Comparison of ENCODE assay signal across 18 mouse cellular contexts in genomic region chr3:154551035-154551411, GRCm38 (mm10). TPM values are rescaled to one million over a fixed set of nuclear protein-coding genes. Genes with fewer than 3 reads are reported as not detected.
DNase-seq lines count a peak whose midpoint lies in the region; ATAC-seq lines count a peak whose summit lies in the region.
"Had no signal": no experiment of that assay in that cellular context is flagged by ENCODE, and none has a peak within 500 bp of the region (broad histone marks: within the 10 kb centered on the region; RNA-seq: fewer than 3 reads in every experiment).

No protein-coding gene starts in this region.

- ATAC-seq in forebrain, embryonic 11.5 days (replicated peaks; ENCODE audit: low FRiP score): peak; percentile 65
- ATAC-seq in neural tube, embryonic 13.5 days (ENCODE audit: low read depth): peak; percentile 68; the same call in 1 of the 2 replicates
- ATAC-seq in hindbrain, embryonic 13.5 days (ENCODE audit: low FRiP score): peak; percentile 64
- ATAC-seq in midbrain, embryonic 15.5 days (replicated peaks): peak; percentile 73

- H3K4me2 ChIP-seq in forebrain, embryonic 11.5 days (ENCODE audit: low read depth, low read length, severe bottlenecking): no peak overlapping the region
- no peak overlapping the region for H3K4me2 ChIP-seq in neural tube, embryonic 13.5 days
- H3K4me2 ChIP-seq in hindbrain, embryonic 13.5 days: no peak overlapping the region
- no peak overlapping the region for H3K4me2 ChIP-seq in midbrain, embryonic 15.5 days
- H3K4me2 ChIP-seq: liver, embryonic 15.5 days had no signal

- H3K4me3 ChIP-seq in forebrain, embryonic 11.5 days (ENCODE audit: low read depth, low read length): no peak overlapping the region
- H3K4me3 ChIP-seq in forebrain, embryonic 10.5 days: no peak overlapping the region
- no peak overlapping the region for H3K4me3 ChIP-seq in neural tube, embryonic 13.5 days
- H3K4me3 ChIP-seq in hindbrain, embryonic 13.5 days: no peak overlapping the region
- no peak overlapping the region for H3K4me3 ChIP-seq in midbrain, embryonic 15.5 days
- H3K4me3 ChIP-seq: liver, embryonic 15.5 days had no signal

- peaks cover 10% of the 10 kb centered on the region; the same call in 1 of the 2 replicates for H3K4me1 ChIP-seq in forebrain, embryonic 11.5 days (replicated peaks; ENCODE audit: control insufficient read depth, insufficient read depth, low read length)
- H3K4me1 ChIP-seq in forebrain, embryonic 10.5 days: peaks cover 51% of the 10 kb centered on the region
- H3K4me1 ChIP-seq in neural tube, embryonic 13.5 days (replicated peaks): peaks cover 31% of the 10 kb centered on the region
- H3K4me1 ChIP-seq in hindbrain, embryonic 13.5 days (replicated peaks): peaks cover 32% of the 10 kb centered on the region
- peaks cover 28% of the 10 kb centered on the region for H3K4me1 ChIP-seq in midbrain, embryonic 15.5 days
- H3K4me1 ChIP-seq: liver, embryonic 15.5 days had no signal

- no peaks in the 10 kb centered on the region for H3K9me3 ChIP-seq in forebrain, embryonic 11.5 days (ENCODE audit: control insufficient read depth, low read length)
- no peaks in the 10 kb centered on the region for H3K9me3 ChIP-seq in forebrain, embryonic 10.5 days
- H3K9me3 ChIP-seq in neural tube, embryonic 13.5 days: no peaks in the 10 kb centered on the region
- no peaks in the 10 kb centered on the region for H3K9me3 ChIP-seq in hindbrain, embryonic 13.5 days
- no peaks in the 10 kb centered on the region for H3K9me3 ChIP-seq in midbrain, embryonic 15.5 days
- H3K9me3 ChIP-seq: liver, embryonic 15.5 days had no signal

- peaks cover 3% of the 10 kb centered on the region; the same call in 1 of the 2 replicates for H3K27me3 ChIP-seq in forebrain, embryonic 11.5 days (ENCODE audit: control insufficient read depth, insufficient read depth, low read length)
- peaks cover 43% of the 10 kb centered on the region for H3K27me3 ChIP-seq in forebrain, embryonic 10.5 days (ENCODE audit: poor library complexity, severe bottlenecking)
- peaks cover 21% of the 10 kb centered on the region for H3K27me3 ChIP-seq in neural tube, embryonic 13.5 days
- H3K27me3 ChIP-seq in hindbrain, embryonic 13.5 days: peaks cover 26% of the 10 kb centered on the region
- peaks cover 16% of the 10 kb centered on the region for H3K27me3 ChIP-seq in midbrain, embryonic 15.5 days (replicated peaks)
- H3K27me3 ChIP-seq: CH12.LX had no signal

- no peaks in the 10 kb centered on the region for H3K36me3 ChIP-seq in forebrain, embryonic 11.5 days (ENCODE audit: control insufficient read depth, insufficient read depth, low read length)
- no peaks in the 10 kb centered on the region for H3K36me3 ChIP-seq in forebrain, embryonic 10.5 days (replicated peaks)
- H3K36me3 ChIP-seq in neural tube, embryonic 13.5 days: no peaks in the 10 kb centered on the region
- H3K36me3 ChIP-seq in hindbrain, embryonic 13.5 days: no peaks in the 10 kb centered on the region
- H3K36me3 ChIP-seq in midbrain, embryonic 15.5 days (replicated peaks): no peaks in the 10 kb centered on the region
- H3K36me3 ChIP-seq: liver, embryonic 15.5 days had no signal

- 23% methylated on average over 5 of the region's 5 CpGs for WGBS in forebrain, embryonic 11.5 days
- WGBS in forebrain, embryonic 10.5 days: 32% methylated on average over 5 of the region's 5 CpGs
- WGBS in neural tube, embryonic 13.5 days: 38% methylated on average over 5 of the region's 5 CpGs
- 27% methylated on average over 5 of the region's 5 CpGs for WGBS in hindbrain, embryonic 13.5 days
- WGBS in midbrain, embryonic 15.5 days: 15% methylated on average over 5 of the region's 5 CpGs

- H3K9ac ChIP-seq in forebrain, embryonic 11.5 days (ENCODE audit: low read length): no peak overlapping the region
- H3K9ac ChIP-seq in neural tube, embryonic 13.5 days: no peak overlapping the region
- H3K9ac ChIP-seq in hindbrain, embryonic 13.5 days: no peak overlapping the region
- no peak overlapping the region for H3K9ac ChIP-seq in midbrain, embryonic 15.5 days
- H3K9ac ChIP-seq: liver, embryonic 15.5 days had no signal

- H3K27ac ChIP-seq in forebrain, embryonic 11.5 days (ENCODE audit: low read depth, low read length): no peak overlapping the region
- H3K27ac ChIP-seq in forebrain, embryonic 10.5 days: no peak overlapping the region
- no peak overlapping the region for H3K27ac ChIP-seq in neural tube, embryonic 13.5 days (replicated peaks)
- H3K27ac ChIP-seq in hindbrain, embryonic 13.5 days: peak overlapping the region; percentile 20; the same call in 1 of the 2 replicates
- H3K27ac ChIP-seq in midbrain, embryonic 15.5 days: no peak overlapping the region
- H3K27ac ChIP-seq: liver, embryonic 15.5 days; stomach, postnatal 0 days had no signal

- peak; percentile 55 for DNase-seq in forebrain, embryonic 11.5 days (ENCODE audit: low spot score)
- DNase-seq in forebrain, embryonic 10.5 days (ENCODE audit: extremely low spot score, low spot score): no peak
- DNase-seq in neural tube, embryonic 10.5 days (ENCODE audit: extremely low spot score, low spot score): no peak
- no peak for DNase-seq in cerebellum, postnatal 25 days
- no peak for DNase-seq in adrenal gland, postnatal 10 days
- DNase-seq: cerebellum, postnatal 14 days; gastrocnemius, postnatal 36 days; kidney, adult 2 months; kidney, postnatal 4 days; lung, postnatal 4 days; right cerebral cortex, postnatal 14 days; thymus, postnatal 36 days had no signal

RNA-seq across cellular contexts. Expression of gene Cryz, which starts 45.5 kb away (rescaled TPM):
- 20.5 and 20.6 TPM in 2 replicates for polyA plus RNA-seq in forebrain, embryonic 11.5 days (2014; fragmentation: Nextera tagmentation; extraction: Ambion mirVana)
- polyA plus RNA-seq in forebrain, embryonic 10.5 days (2016; fragmentation: Nextera tagmentation; extraction: Ambion mirVana): 23.8 and 24.2 TPM in 2 replicates
- polyA plus RNA-seq in neural tube, embryonic 13.5 days (2015; fragmentation: Nextera tagmentation; extraction: Ambion mirVana): 9.7 and 11.3 TPM in 2 replicates
- 10.0 and 12.6 TPM in 2 replicates for polyA plus RNA-seq in hindbrain, embryonic 13.5 days (2015; fragmentation: Nextera tagmentation; extraction: Ambion mirVana)
- 9.2 and 10.0 TPM in 2 replicates for polyA plus RNA-seq in midbrain, embryonic 15.5 days (2015; fragmentation: Nextera tagmentation; extraction: Ambion mirVana)
- total RNA-seq in adrenal gland, postnatal 10 days (2021): 10 to 100 TPM; 26.7 to 32.1 TPM

RNA-seq across cellular contexts. Expression of gene Tyw3, which starts 45.9 kb away (rescaled TPM):
- 20.5 and 21.5 TPM in 2 replicates for polyA plus RNA-seq in forebrain, embryonic 11.5 days (2014; fragmentation: Nextera tagmentation; extraction: Ambion mirVana)
- polyA plus RNA-seq in forebrain, embryonic 10.5 days (2016; fragmentation: Nextera tagmentation; extraction: Ambion mirVana): 17.8 and 18.1 TPM in 2 replicates
- polyA plus RNA-seq in neural tube, embryonic 13.5 days (2015; fragmentation: Nextera tagmentation; extraction: Ambion mirVana): 8.6 and 14.6 TPM in 2 replicates
- polyA plus RNA-seq in hindbrain, embryonic 13.5 days (2015; fragmentation: Nextera tagmentation; extraction: Ambion mirVana): 10.3 and 13.5 TPM in 2 replicates
- polyA plus RNA-seq in midbrain, embryonic 15.5 days (2015; fragmentation: Nextera tagmentation; extraction: Ambion mirVana): 12.4 and 14.1 TPM in 2 replicates
- total RNA-seq in adrenal gland, postnatal 10 days (2021): 1 to 10 TPM; 5.3 to 5.7 TPM
